In genomic region chr1:129837324-129837723, GRCm38 (mm10) we compare ENCODE assay signal across 18 mouse cellular contexts.
"Had no signal": no experiment of that assay in that cellular context is flagged by ENCODE, and none has a peak within 500 bp of the region (broad histone marks: within the 10 kb centered on the region; RNA-seq: fewer than 3 reads in every experiment).

No protein-coding gene starts in this region.

- H3K4me2 ChIP-seq: heart, embryonic 11.5 days; heart, embryonic 13.5 days; heart, embryonic 15.5 days; hindbrain, embryonic 13.5 days; hindbrain, embryonic 15.5 days; limb, embryonic 12.5 days; limb, embryonic 15.5 days; liver, embryonic 12.5 days had no signal

- H3K4me3 ChIP-seq: heart, adult 2 months; heart, embryonic 13.5 days; heart, embryonic 15.5 days; hindbrain, embryonic 13.5 days; hindbrain, embryonic 15.5 days; limb, embryonic 12.5 days; limb, embryonic 15.5 days; liver, embryonic 12.5 days had no signal

- H3K27ac ChIP-seq: heart, adult 2 months; heart, embryonic 13.5 days; heart, embryonic 15.5 days; hindbrain, embryonic 13.5 days; hindbrain, embryonic 15.5 days; hindbrain, postnatal 0 days; kidney, postnatal 0 days; limb, embryonic 12.5 days; limb, embryonic 15.5 days; liver, embryonic 12.5 days; liver, embryonic 14.5 days had no signal

- DNase-seq: gastrocnemius, postnatal 36 days; kidney, adult 11 months; kidney, adult 8-10 months; layer of hippocampus, adult 9-11 months; layer of hippocampus, postnatal 36 days; left cerebral cortex, postnatal 4 days had no signal

- H3K36me3 ChIP-seq: heart, embryonic 13.5 days; heart, embryonic 15.5 days; hindbrain, embryonic 13.5 days; hindbrain, embryonic 15.5 days; limb, embryonic 12.5 days; limb, embryonic 15.5 days; liver, embryonic 12.5 days had no signal

- H3K27me3 ChIP-seq: heart, embryonic 13.5 days; heart, embryonic 15.5 days; hindbrain, embryonic 13.5 days; hindbrain, embryonic 15.5 days; limb, embryonic 12.5 days; limb, embryonic 15.5 days; liver, embryonic 12.5 days had no signal

- ATAC-seq: hindbrain, postnatal 0 days; liver, embryonic 12.5 days had no signal

- H3K4me1 ChIP-seq: heart, embryonic 13.5 days; heart, embryonic 15.5 days; hindbrain, embryonic 15.5 days; limb, embryonic 12.5 days; limb, embryonic 15.5 days; liver, embryonic 12.5 days had no signal

- H3K9me3 ChIP-seq: heart, embryonic 13.5 days; heart, embryonic 15.5 days; hindbrain, embryonic 13.5 days; hindbrain, embryonic 15.5 days; limb, embryonic 12.5 days; limb, embryonic 15.5 days; liver, embryonic 12.5 days had no signal

- H3K9ac ChIP-seq: heart, embryonic 13.5 days; heart, embryonic 15.5 days; hindbrain, embryonic 13.5 days; hindbrain, embryonic 15.5 days; limb, embryonic 12.5 days; limb, embryonic 15.5 days; liver, embryonic 12.5 days; liver, embryonic 14.5 days had no signal
